Mouse (Mus musculus) forebrain, embryonic 12.5 days (tissue): ENCODE data around the gene Canx. TPM values are rescaled to one million over a fixed set of nuclear protein-coding genes. Genes with fewer than 3 reads are reported as not detected.

Source experiments
- microRNA counts: library from miRNA; unstranded; fragments of <30 nt; microRNA quantifications from one replicate; lab custom pipeline; 2017
- microRNA-seq: library from miRNA; unstranded; fragments of <30 nt; microRNA quantifications from one replicate; pipeline ENCODE4, GENCODE M21; 2017
- polyA plus RNA-seq: library from polyadenylated mRNA; unstranded; fragments of >200 nt; fragmentation: Nextera tagmentation; extraction: Ambion mirVana; gene quantifications from 2 replicates; pipeline ENCODE4 v1.2.1, GENCODE M21; 2016

Canx gene
- polyA plus RNA-seq, 1 experiment from 2014 or later: 298 TPM

MicroRNA genes within 50 kb of the gene (microRNA counts, 519-probe panel; counts per million panel counts)
- 3,884 counts per million, percentile 43 among the panel's probes with 10 or more counts for microRNA mmu-miR-804 (lab: Ali Mortazavi, UCI)

Small RNA genes within 50 kb of the gene (microRNA-seq; reads per million reads assigned to microRNA genes)
- gene Mir804: not detected

Other genes starting within 250 kb of the Canx start
- 38.3 and 39.2 TPM in 2 replicates for gene Tbc1d9b, start 194.3 kb downstream of the Canx start, polyA plus RNA-seq
- 22.2 and 24.9 TPM in 2 replicates for gene Mrnip, start 151.2 kb downstream of the Canx start, polyA plus RNA-seq
- gene Sqstm1, start 114.8 kb downstream of the Canx start, polyA plus RNA-seq: 165 and 169 TPM in 2 replicates
- 31.6 and 40.3 TPM in 2 replicates for gene Mgat4b, start 114.8 kb downstream of the Canx start, polyA plus RNA-seq
- gene Ltc4s, start 87.1 kb downstream of the Canx start, polyA plus RNA-seq: 0.60 and 0.69 TPM in 2 replicates
- 5.5 and 5.9 TPM in 2 replicates for gene Maml1, start 33.4 kb downstream of the Canx start, polyA plus RNA-seq
- gene Cby3, start 28.8 kb upstream of the Canx start, polyA plus RNA-seq: not detected in 2 replicates
- 734 and 740 TPM in 2 replicates for gene Hnrnph1, start 51.3 kb upstream of the Canx start, polyA plus RNA-seq
- 30.7 and 31.5 TPM in 2 replicates for gene Rufy1, start 105.5 kb upstream of the Canx start, polyA plus RNA-seq